Mouse (Mus musculus): ENCODE measurements around the gene Ccdc7a.

Ccdc7a gene

GRCm38 (mm10) chr8:128686429-128686990 lies 378.8 kb downstream of the Ccdc7a start:
- no peak for DNase-seq (ENCODE audit: low spot score in 2 of 2)

- peak; percentile 82 to 83 for DNase-seq (ENCODE audit: low spot score in 2 of 2)
Measured at GRCm38 (mm10) chr8:128685507-128686428, 379.5 kb downstream of the Ccdc7a start, which contains the start of gene Itgb1. TSS of gene Itgb1 (plus strand) at chr8:128685654.

GRCm38 (mm10) chr8:128684609-128685506 lies 380.5 kb downstream of the Ccdc7a start:
- DNase-seq (ENCODE audit: low spot score in 2 of 2), result no peak

Measured in frontal cortex, postnatal 14 days (tissue).